Mouse (Mus musculus): ENCODE data around the gene Cish.
A peak's percentile ranks its signal among the peaks of the same experiment; 100 is the strongest.

Cish gene

GRCm38 (mm10) chr9:107275710-107276109, 20.1 kb upstream of the Cish start:
- peak; percentile 45 for DNase-seq (ENCODE audit: extremely low read depth, insufficient read length, low spot score)

DNA sequence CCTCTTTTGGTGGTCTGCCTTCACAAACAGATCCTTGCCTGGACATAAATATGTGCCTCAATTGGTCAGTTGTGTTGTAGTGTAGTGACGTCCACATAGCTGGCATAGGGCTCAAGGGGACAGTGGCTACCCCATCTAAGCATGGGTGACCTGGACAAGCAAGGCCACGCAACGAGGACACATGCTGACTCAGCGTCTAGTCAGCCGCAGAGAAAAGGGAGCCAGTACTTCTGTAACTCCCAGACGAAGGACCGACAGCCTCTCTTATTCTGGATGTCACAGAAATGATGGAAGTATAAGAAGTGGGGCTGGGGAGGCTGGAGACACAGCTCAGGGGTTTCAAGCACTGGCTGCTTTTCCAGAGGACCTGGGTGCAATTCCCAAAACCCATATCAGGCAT, 18.2 kb upstream of the Cish start:
- DNase-seq (ENCODE audit: extremely low read depth, insufficient read length, low spot score), result no peak

GRCm38 (mm10) chr9:107278126-107278525, 17.7 kb upstream of the Cish start:
- no peak for DNase-seq (ENCODE audit: extremely low read depth, insufficient read length, low spot score)

GRCm38 (mm10) chr9:107278527-107279377, 17.1 kb upstream of the Cish start:
- peak; percentile 85 for DNase-seq (ENCODE audit: extremely low read depth, insufficient read length, low spot score)

DNA sequence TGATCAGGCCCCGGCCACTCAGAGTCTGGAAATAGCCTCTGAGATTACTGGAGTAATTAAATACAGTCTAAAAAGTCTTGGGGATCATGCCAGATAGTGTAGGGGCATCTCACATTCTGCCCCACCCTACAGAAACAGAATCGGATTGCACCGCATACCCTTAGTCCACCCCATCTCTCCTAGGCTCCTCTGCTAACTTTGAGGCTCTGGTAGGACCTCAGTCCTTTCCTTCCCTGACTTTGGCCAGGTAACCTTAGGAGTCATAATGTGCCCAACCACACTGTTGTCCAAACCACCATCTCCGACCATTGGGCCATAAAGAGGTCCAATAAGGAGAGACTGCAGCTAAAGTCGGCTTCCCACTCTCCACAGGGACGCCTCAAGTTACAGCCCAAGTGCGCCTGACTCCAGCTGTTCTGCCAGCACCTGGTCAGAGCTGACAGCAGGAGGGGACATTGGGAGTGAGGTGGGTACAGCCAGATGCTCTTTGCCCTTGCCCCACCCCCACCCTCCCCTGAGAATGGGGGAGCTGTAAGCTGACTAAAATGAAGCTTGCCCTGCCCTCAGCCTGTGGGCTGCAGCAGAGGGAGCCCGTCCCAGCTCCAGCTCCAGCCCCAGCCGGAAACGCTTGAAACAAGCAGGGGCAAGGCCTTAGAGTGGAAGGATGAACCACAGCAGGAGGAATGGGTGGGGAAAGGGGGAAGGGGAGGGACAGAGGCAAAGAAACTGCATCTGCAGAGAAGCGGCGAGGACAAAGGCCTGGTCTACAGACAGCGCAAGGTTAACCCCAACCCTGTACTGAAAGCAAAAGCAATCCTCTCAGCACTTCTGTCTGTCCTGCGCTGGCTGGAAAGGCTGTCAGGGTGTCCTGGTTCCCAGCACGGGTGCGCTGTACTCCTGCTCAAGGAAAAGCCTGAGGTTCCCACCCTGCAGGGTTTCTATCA, 16.2 kb upstream of the Cish start:
- DNase-seq (ENCODE audit: extremely low read depth, insufficient read length, low spot score), result peak; percentile 24

GRCm38 (mm10) chr9:107280322-107281027, 15.4 kb upstream of the Cish start:
- DNase-seq (ENCODE audit: extremely low read depth, insufficient read length, low spot score), result no peak

- DNase-seq (ENCODE audit: extremely low read depth, insufficient read length, low spot score), result no peak
Observed at GRCm38 (mm10) chr9:107281241-107281987, 14.4 kb upstream of the Cish start.

DNA sequence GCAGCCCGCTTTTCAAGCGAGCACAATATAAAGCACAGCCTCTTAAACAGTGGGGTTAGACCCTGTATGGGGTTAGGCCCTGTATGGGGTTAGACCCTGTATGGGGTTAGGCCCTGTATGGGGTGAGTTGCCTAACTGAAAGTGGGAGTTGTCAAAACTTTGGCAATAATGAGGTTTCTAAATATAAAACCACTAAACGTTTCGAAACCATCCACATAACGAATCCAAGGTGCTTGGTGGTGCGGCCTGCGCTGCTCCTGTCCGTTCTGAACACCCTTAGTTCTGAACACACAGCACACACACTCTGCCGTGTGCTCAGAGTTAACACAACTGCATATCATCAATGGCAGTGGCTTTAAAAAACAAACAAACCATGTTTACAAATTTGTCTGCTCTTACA, 12.9 kb upstream of the Cish start:
- no peak for DNase-seq (ENCODE audit: extremely low read depth, insufficient read length, low spot score)

- no peak for DNase-seq (ENCODE audit: extremely low read depth, insufficient read length, low spot score)
Observed at GRCm38 (mm10) chr9:107285009-107285408, 10.8 kb upstream of the Cish start.

DNA sequence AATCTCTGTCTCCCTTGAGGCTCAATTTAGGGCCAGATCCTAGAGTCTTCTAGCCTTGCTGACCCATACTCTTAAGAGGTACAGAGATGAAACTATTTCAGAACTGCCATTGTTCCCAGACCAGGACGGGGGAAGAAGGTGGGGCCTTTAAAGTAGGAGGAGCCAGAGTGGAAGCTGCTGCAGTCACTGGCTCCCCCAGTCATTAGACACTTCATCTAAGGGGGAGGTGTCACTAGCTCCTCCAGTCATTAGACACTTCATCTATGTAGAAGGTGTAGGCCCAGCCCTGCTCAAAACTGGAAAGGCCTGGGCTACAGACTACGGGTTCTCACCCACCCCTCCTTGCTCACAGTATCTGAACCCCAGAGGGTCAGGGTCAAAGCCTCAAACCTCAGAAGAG, 8.5 kb upstream of the Cish start:
- no peak for DNase-seq (ENCODE audit: extremely low read depth, insufficient read length, low spot score)

DNA sequence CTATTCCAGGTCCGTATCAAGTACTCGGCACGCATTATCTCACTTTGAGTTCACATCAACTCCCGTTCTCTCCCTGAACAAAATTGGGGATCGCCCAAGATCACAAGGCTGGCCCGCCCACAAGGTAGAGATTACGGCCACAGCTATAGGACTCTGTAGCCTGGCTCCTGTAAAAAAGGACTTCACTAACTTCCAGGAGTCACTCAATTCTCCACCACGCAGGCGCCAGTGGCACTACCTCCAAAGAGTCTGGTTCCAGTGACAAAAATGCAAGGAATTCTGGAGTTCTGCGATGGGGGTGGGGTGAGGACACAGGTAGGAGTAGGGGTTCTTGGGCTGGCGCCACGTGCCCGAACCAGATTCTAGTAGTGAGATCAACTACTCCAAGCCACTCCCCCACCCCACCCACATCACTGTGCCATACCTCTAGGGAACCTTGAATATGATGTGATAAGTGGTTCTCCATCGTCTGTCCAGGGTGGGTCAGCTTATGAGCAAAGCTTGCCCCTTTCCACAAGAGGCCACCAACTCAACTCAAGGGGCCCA, 7.6 kb upstream of the Cish start:
- DNase-seq (ENCODE audit: extremely low read depth, insufficient read length, low spot score), result no peak

DNA sequence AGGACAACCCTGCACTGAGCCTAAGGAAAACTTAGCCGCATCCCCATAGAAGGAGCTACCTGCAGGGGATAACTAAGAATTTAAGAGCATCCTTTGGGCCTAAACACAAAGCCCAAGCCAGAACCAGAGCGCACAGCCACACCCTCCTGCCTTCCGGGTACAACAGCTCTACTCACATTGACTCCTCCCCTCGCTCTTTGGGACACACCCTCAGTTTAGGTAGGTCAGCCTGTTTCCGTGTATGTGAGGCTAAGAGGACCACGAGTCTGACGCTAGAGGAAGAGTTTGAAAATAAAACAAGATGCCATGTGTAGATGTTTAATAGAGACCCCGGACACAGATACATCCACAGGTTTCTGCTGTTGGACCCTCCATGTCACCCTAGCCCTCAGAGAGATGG, 7.1 kb upstream of the Cish start:
- DNase-seq (ENCODE audit: extremely low read depth, insufficient read length, low spot score), result peak; percentile 37

GRCm38 (mm10) chr9:107289211-107290076, 6.4 kb upstream of the Cish start, which contains the start of gene Mapkapk3:
Gene Mapkapk3, minus strand, starts transcription at chr9:107289877.
- DNase-seq (ENCODE audit: extremely low read depth, insufficient read length, low spot score), result peak; percentile 88

- DNase-seq (ENCODE audit: extremely low read depth, insufficient read length, low spot score), result peak; percentile 25
Observed at GRCm38 (mm10) chr9:107290897-107291296, 4.9 kb upstream of the Cish start.

- DNase-seq (ENCODE audit: extremely low read depth, insufficient read length, low spot score), result no peak
Observed at GRCm38 (mm10) chr9:107294249-107294648, 1.6 kb upstream of the Cish start.

- no peak for DNase-seq (ENCODE audit: extremely low read depth, insufficient read length, low spot score)
Observed at GRCm38 (mm10) chr9:107295616-107296015, 210 bp upstream of the Cish start.

GRCm38 (mm10) chr9:107296041-107296440, 215 bp downstream of the Cish start:
- DNase-seq (ENCODE audit: extremely low read depth, insufficient read length, low spot score), result no peak

GRCm38 (mm10) chr9:107296501-107296965, 707 bp downstream of the Cish start:
- DNase-seq (ENCODE audit: extremely low read depth, insufficient read length, low spot score), result peak; percentile 59

- no peak for DNase-seq (ENCODE audit: extremely low read depth, insufficient read length, low spot score)
Observed at GRCm38 (mm10) chr9:107297059-107297458, 1.2 kb downstream of the Cish start.

Measured in 3134 (cell line).